Mouse (Mus musculus) adrenal gland, postnatal 14 days (tissue): ENCODE data around the gene Crhbp. TPM values are rescaled to one million over a fixed set of nuclear protein-coding genes. Genes with fewer than 3 reads are reported as not detected.

Source experiments
- DNase-seq: peaks from one replicate; pipeline ENCODE4 v3.0.0; 2021; ENCODE audit warnings: mixed read lengths
- total RNA-seq: library from RNA; stranded (reverse); gene quantifications from 2 replicates; pipeline ENCODE4 v1.2.3, GENCODE M21; 2021

The Crhbp gene
- total RNA-seq, 1 experiment from 2014 or later, result not detected

DNA sequence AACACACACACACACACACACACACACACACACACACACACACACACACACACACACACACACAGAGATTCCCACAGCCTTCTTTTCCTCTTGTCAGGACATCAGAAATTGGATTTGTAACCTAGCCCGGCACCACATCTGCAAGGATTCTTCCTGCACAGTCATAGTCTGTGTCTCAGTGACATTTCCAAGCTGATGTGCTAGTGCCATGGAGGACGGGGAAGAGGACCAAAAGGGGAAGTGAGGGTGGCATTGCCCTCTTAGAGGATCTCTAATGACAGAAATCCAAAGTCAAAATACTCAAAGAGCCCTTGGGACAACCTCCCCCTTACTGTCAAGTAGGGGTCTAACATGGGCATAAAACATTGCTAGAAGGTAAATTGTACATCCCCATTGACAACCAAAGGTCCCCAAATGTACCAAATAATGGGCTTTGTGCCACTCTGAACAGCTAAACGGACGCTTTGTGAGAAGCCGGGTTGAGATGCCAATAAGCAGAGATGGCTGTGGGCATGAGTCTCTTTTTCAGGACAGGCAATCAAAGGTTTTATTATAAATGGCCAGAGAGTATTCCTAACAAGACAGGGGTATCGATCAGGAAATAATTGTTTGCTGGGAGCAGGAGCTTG, 26.0 kb downstream of the Crhbp start:
- DNase-seq, result no peak

DNA sequence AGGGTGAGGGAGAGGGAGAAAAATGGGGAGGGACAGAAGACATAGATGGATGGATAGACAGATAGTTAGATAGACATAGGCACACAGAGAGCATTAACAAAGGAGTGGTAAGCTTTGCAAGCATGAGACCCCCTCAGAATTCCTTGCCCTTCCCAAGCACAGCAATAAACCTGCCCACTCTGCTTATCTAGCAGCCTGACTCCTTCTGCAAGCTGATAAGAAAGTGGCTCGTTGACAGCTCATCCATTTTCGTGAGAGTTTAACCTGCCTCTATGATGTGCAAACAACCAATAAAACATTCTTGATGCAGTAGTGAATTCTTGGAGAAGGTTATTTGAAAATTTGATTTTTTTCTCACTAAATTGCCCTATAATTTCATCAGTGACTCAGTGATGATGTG, 32.5 kb downstream of the Crhbp start:
- DNase-seq, result no peak

DNA sequence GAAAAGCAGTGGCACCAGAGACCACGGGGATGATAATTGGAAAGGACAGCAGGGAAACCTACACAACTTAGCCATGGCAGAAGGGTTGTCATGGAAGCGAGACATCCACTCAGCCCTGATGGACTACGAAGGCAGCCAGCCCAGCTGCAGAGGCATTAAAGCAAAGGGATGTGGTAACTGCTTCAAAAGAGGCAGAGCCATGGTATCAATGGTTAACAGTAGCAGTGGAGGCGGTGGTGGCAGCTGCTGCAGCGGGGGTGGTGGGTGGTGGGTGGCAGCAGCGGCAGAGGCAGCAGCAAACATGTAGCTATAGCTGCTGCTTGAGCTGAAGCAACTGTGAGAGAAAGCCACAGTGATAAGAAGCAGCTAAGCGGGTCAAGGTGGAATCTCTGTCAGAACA, 51.5 kb downstream of the Crhbp start:
- DNase-seq, result no peak

DNA sequence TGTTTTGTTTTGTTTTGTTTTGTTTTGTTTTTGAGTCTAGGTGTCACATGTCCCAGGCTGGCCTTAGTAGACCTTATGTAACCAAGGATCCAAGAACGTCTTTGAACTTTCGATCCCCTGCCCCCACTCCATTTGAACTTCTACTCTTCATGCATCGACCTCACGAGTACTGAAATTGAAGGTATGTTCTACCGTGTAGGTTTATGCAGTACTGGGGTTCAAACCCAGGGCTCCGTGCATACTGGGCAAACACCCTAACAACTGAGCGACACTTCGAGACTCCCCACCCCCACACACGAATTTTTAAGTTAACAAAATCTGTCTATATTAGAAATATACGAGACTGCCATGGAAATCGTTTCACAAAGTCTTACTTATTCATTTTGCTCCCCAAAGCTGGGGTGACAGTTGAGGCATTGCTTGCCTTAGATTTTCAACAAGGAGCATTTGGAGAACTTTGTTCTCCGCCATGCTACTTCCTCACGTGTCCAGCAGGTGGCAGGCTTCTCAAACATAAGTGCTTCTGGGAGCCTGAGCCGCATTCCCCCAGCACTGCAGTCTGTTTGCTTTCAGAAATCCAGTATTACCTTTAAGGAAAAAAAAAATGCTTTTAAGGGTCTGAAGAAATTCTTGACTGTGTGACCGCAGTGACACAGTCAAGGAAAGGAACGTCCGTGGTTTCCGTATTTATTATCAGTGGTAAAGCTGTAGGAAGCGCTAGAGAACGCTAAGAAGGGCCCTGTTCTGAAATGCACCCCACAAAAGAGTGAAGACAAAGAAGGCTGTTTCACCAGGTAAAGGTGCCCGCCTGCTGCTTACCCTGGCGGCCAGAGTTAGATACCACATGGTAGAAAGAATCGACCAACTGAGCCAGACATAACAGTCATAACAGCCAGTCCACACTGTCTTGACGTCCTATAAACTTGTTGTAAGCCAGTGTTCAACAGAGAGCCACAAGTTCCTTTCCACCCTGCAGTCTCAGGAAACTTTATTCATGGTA, 54.6 kb downstream of the Crhbp start:
- DNase-seq, result peak; percentile 85

DNA sequence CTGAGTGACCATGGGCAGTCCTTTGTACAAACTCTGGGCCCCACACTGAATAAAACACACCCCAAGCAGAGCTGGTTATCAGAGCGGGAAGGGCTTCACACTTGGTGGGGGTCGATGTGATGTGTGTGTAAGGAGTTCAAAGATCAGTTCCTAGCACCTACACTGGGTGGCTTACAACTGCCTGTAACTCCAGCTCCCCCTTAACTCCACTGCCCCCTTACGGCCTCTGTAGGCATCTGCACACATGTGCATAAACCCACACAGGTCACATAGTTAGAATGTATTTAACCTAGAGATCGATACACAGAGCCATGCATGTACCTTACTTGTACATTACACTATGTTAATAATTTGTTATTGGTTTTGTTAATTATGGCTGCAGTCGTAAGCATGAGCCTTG, 56.5 kb downstream of the Crhbp start:
- no peak for DNase-seq

DNA sequence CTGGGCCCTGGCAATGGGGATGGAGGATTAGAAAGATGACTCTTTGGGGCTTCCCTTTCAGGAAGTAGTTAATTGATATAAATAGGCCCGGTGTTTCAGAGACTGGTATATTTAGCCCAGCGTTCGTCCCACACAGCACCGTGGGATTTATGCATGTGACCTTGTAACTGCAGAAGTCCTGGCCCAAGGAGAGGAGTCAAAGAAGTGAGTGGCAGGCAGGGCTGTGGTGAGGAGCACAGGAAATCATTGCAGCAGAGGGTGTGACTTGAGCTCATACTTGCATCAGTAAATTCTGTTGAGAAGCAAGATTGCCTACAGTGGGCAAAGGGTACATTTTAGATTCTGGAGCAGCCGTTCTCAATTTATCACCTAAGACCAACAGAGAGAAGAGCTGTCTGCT, 62.3 kb downstream of the Crhbp start:
- DNase-seq, result peak; percentile 34

Other genes starting within 250 kb of the Crhbp start
- 84.2 and 85.7 TPM in 2 replicates for gene Pde8b, start 194.6 kb downstream of the Crhbp start, total RNA-seq
- 29.6 and 32.8 TPM in 2 replicates for gene Zbed3, start 121.3 kb downstream of the Crhbp start, total RNA-seq
- 33.8 and 34.1 TPM in 2 replicates for gene Aggf1, start 69.6 kb downstream of the Crhbp start, total RNA-seq
- not detected in 2 replicates for gene S100z, start 33.8 kb upstream of the Crhbp start, total RNA-seq
- 0.22 and 1.2 TPM in 2 replicates for gene F2rl1, start 80.3 kb upstream of the Crhbp start, total RNA-seq
- gene F2r, start 173.6 kb upstream of the Crhbp start, total RNA-seq, result 93.1 and 98.8 TPM in 2 replicates